Mouse (Mus musculus) embryonic fibroblast, embryonic 13.5 days (primary cell): ENCODE results near the gene Lmtk3. TPM values are rescaled to one million over a fixed set of nuclear protein-coding genes. Genes with fewer than 3 reads are reported as not detected.
A peak's percentile ranks its signal among the peaks of the same experiment; 100 is the strongest.

Source experiments
- H3K27ac ChIP-seq: 2 replicates; pipeline ENCODE4 v1.5.1; 2012; ENCODE audit warnings: low read length, control low read depth, inconsistent platforms; ENCODE audit not compliant: insufficient read depth
- H3K4me1 ChIP-seq: 2 replicates; pipeline ENCODE4 v1.6.1; 2011; ENCODE audit warnings: low read length; ENCODE audit not compliant: control insufficient read depth, insufficient read depth
- H3K4me3 ChIP-seq: 2 replicates; pipeline ENCODE4 v1.5.1; 2011; ENCODE audit warnings: mild to moderate bottlenecking, control low read depth, low read length; ENCODE audit not compliant: insufficient read depth
- CTCF ChIP-seq: IDR thresholded peaks from 2 replicates; pipeline ENCODE4 v1.5.1; 2011; ENCODE audit warnings: mild to moderate bottlenecking, control low read depth, low read length, moderate library complexity, borderline replicate concordance; ENCODE audit not compliant: insufficient read depth
- POLR2A ChIP-seq: IDR thresholded peaks from 2 replicates; pipeline ENCODE4 v1.6.1; 2011; ENCODE audit warnings: low read depth, mild to moderate bottlenecking, control low read depth, low read length, moderate library complexity
- polyA plus RNA-seq: library from polyadenylated mRNA; stranded (reverse); fragments of >200 nt; gene quantifications from 2 replicates; pipeline ENCODE4 v1.2.4, GENCODE M21; 2011; ENCODE audit warnings: low read depth; ENCODE audit not compliant: missing spikeins, insufficient read length

Lmtk3 gene
- polyA plus RNA-seq, 1 experiment = 5.5 TPM

DNA sequence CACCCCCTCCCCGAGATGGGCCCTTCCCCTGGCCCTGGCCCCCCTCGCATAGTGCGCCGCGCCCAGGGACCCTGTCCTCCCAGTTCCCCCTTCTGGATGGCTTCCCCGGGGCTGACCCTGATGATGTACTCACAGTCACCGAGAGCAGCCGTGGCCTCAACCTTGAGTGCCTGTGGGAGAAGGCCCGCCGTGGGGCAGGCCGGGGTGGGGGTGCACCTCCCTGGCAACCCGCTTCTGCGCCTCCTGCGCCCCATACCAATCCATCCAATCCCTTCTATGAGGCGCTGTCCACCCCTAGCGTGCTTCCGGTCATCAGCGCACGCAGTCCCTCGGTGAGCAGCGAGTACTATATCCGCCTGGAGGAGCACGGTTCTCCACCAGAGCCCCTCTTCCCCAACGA is 9.7 kb downstream of the Lmtk3 start:
- H3K4me3 ChIP-seq = no peak overlapping the region
- H3K27ac ChIP-seq = no peak overlapping the region
- TF ChIP-seq POLR2A = no peak
- no peaks in the 10 kb centered on the region for H3K4me1 ChIP-seq

DNA sequence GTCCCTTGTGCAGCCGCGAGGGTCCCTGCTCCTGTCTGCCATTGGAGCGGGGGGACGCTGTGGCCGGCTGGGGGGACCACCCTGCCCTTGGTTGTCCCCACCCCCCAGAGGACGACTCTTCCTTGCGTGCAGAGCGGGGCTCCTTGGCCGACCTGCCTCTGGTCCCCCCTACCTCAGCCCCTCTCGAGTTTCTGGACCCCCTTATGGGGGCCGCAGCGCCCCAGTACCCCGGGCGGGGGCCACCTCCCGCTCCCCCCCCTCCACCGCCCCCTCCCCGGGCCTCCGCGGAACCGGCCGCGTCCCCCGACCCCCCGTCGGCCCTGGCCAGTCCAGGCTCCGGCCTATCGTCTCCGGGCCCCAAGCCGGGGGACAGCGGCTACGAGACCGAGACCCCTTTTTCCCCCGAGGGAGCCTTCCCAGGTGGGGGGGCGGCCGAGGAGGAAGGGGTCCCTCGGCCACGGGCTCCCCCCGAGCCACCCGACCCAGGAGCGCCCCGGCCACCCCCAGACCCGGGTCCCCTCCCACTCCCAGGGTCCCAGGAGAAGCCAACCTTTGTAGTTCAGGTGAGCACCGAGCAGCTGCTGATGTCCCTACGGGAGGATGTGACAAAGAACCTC is 10.5 kb downstream of the Lmtk3 start:
- H3K4me3 ChIP-seq = no peak overlapping the region
- H3K27ac ChIP-seq = no peak overlapping the region
- TF ChIP-seq POLR2A = no peak
- TF ChIP-seq CTCF = no peak
- H3K4me1 ChIP-seq = no peaks in the 10 kb centered on the region

DNA sequence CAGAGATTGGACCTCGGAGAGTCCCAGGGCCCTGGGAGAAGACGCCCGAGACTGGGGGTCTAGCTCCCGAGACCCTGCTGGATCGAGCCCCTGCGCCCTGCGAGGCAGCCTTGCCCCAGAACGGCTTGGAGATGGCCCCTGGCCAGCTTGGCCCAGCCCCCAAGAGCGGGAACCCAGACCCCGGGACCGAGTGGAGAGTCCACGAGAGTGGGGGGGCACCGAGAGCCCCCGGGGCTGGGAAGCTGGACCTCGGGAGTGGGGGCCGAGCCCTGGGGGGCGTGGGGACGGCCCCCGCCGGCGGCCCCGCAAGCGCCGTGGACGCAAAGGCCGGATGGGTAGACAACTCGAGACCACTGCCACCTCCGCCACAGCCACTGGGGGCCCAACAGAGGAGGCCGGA is 11.4 kb downstream of the Lmtk3 start:
- H3K27ac ChIP-seq = no peak overlapping the region
- no peaks in the 10 kb centered on the region for H3K4me1 ChIP-seq
- no peak for TF ChIP-seq CTCF
- no peak for TF ChIP-seq POLR2A
- H3K4me3 ChIP-seq = no peak overlapping the region

DNA sequence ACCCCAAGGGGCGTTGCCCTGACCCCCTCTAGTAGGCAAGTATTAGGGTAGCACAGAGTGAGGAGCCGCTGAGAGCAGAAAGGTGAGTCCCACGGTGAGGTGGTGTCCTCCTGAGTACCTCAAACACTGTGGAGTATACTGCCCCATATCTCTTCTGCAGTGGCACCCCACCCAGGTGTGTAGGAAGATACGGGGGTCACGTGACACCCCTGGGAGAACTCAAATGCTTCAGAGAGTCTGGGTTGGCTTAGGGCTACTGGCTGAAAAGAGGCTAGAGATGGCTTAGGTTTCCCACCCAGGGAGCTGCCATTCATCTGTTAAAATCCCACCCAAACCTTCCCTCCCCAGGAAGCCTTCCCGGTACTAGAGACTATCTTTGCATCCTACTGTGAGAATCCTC is 13.4 kb downstream of the Lmtk3 start:
- TF ChIP-seq POLR2A (no peak), CTCF (no peak)
- no peak overlapping the region for H3K4me3 ChIP-seq
- no peak overlapping the region for H3K27ac ChIP-seq
- peaks cover 3% of the 10 kb centered on the region; the same call in 1 of the 2 replicates for H3K4me1 ChIP-seq

DNA sequence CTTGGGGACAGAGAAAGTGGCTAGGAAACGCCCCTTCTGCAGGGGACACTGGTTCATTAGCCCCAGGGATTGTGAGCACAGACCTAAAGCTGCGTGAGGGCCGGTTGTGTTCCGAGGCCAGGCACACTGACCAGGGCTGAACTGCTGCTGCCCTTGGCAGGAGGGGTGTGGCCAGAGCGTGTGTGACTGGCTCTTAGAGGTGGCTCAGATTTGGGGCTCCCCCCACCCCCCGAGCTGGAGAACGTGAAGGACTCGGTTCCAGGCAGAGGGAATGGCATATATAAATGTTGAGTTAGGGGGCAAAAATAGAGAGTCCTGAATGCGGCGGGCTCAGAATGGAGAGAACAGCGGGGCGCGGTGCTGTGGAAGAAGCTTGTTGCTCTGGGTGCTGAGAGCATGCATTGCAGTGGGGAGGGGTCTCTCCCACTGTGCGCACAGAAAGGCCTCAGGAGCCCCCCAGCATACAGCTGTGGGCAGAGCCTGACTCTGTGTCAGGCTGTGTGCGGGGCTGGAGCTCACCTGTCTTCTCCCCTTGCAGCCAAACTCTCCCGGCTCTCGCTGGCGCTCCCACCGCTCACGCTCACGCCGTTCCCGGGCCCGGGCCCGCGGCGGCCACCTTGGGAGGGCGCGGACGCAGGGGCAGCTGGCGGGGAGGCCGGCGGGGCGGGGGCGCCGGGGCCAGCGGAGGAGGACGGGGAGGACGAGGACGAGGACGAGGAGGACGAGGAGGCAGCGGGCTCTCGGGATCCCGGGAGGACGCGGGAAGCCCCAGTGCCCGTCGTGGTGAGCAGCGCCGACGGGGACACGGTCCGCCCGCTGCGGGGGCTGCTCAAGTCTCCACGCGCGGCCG is 14.3 kb downstream of the Lmtk3 start:
- Histone ChIP-seq H3K4me3 (no peak overlapping the region), H3K27ac (no peak overlapping the region), H3K4me1 (peaks cover 9% of the 10 kb centered on the region)
- TF ChIP-seq POLR2A (no peak), CTCF (no peak)

DNA sequence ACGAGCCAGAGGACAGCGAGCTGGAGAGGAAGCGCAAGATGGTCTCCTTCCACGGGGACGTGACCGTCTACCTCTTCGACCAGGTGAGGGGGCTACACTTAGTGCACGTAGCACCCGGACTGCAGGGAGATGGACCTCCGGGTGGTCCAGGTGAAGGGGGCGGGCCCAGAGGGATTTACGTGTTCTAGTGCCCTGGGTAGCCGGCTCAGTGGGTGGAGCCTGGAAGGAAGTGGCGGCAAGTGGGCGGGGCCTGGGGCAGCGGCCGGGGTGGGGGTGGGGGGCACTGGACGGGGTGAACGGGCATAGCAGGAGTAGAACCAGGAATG is 14.9 kb downstream of the Lmtk3 start:
- no peak for TF ChIP-seq CTCF
- TF ChIP-seq POLR2A = no peak
- Histone ChIP-seq H3K4me3 (no peak overlapping the region), H3K27ac (no peak overlapping the region), H3K4me1 (peaks cover 13% of the 10 kb centered on the region)

DNA sequence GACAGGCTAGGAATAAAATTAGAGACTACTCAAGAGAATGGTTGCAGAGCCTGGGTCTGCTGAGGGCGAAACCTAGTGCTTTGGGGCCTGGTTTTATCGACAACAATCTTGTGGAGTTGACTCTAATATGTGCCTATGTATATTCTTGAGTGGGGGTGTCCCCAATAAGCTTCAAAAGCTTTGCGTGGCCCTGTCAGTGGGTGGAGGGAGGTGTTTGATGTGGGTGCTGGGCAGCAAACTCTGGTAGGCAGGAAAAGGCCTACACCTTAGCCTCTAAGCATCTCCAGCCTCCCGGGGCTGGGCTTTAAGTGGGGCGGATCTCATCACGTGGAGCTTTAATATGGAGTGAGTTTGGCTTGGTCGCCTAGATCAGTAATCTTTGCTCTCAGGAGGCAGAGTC is 15.4 kb downstream of the Lmtk3 start:
- Histone ChIP-seq H3K27ac (no peak overlapping the region), H3K4me3 (no peak overlapping the region), H3K4me1 (peaks cover 13% of the 10 kb centered on the region)
- TF ChIP-seq CTCF = no peak
- no peak for TF ChIP-seq POLR2A

DNA sequence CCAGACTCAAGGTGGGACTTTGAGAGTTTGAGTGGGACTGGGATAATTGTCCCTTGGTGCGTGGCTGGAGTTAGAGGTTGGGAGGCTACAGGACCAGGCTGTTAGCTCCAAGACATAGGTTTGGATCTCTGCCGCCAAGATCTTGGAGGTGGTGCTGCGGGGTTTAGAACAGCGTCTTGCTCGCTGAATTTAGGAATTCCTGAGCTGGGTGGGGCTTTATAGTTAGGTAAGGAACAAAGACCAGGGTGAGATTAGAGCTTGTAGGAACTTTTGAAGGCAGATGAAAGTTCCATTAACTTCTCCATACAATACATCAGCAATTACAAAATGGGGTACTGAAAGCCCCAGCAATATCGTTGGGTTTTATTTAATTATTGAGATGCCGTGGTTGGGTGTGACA is 16.5 kb downstream of the Lmtk3 start:
- Histone ChIP-seq H3K4me1 (peaks cover 13% of the 10 kb centered on the region), H3K4me3 (no peak overlapping the region), H3K27ac (no peak overlapping the region)
- no peak for TF ChIP-seq POLR2A
- TF ChIP-seq CTCF = no peak

DNA sequence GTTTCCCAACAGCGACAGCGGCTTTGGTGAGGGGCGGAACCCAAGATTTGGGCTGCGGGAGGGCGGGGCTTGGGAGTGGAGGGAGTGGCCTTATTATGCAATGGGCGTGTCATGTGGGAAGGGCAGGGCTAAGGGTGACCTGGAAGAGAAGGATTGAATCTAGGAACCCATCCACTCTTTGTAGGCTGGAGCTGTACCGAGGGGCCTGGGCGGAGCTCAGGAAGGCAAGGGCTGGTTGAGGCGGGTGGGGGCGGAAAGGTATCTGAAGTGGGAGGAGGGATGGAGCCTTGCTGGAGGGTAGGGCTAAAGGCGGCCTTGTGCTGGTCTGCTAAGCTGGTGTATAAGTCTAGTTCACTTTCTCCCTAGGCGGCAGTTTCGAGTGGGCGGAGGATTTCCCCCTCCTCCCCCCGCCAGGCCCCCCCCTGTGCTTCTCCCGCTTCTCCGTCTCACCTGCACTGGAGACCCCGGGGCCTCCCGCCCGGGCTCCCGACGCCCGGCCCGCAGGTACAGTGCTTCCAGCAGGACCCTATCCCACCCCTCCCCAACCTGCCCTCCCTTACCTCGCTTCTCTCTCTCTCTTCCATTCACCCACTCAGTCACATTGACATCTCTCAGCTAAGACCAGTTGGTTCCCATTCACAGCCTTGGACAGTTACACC is 17.1 kb downstream of the Lmtk3 start:
- peaks cover 13% of the 10 kb centered on the region for H3K4me1 ChIP-seq
- no peak overlapping the region for H3K27ac ChIP-seq
- TF ChIP-seq CTCF (no peak), POLR2A (no peak)
- H3K4me3 ChIP-seq = no peak overlapping the region

DNA sequence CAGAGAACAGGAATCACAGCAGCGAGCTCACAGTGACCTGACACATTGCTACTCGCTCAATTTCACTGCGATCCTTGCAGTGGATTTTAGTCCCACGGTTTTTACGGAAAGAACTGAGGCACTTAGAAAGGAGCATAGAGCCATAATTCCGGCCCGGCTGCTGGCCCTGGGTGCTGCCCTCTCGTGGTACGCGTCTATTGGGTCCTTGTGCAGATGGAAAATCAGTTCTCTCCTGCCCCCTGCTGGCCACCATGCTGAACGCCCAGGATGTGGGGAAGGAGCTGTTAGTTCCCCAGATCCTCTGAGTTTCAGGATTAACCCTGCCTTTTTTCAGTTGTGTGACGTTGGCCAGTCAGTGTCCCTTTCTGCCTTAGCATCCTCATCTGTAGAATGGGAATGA is 17.8 kb downstream of the Lmtk3 start:
- peaks cover 13% of the 10 kb centered on the region for H3K4me1 ChIP-seq
- H3K27ac ChIP-seq = no peak overlapping the region
- TF ChIP-seq CTCF (peak; percentile 100), POLR2A (no peak)
- no peak overlapping the region for H3K4me3 ChIP-seq
